Mouse (Mus musculus) kidney, adult 2 months (tissue): ENCODE results near the gene Prrc2a. TPM values are rescaled to one million over a fixed set of nuclear protein-coding genes. Genes with fewer than 3 reads are reported as not detected.
A peak's percentile ranks its signal among the peaks of the same experiment; 100 is the strongest.

Experiments
- DNase-seq: peaks from one replicate; pipeline ENCODE4 v3.0.0; 2021
- H3K27ac ChIP-seq: fragments of 200-500 bp; 2 replicates; pipeline ENCODE4 v1.5.1; 2012; ENCODE audit warnings: low read depth, low read length, control low read depth, inconsistent platforms; ENCODE audit not compliant: insufficient read depth
- H3K27me3 ChIP-seq: fragments of 200-500 bp; replicated peaks from 2 replicates; pipeline ENCODE4 v1.6.1; 2012; ENCODE audit warnings: mild to moderate bottlenecking, moderate library complexity, low read length, inconsistent platforms; ENCODE audit not compliant: control insufficient read depth, insufficient read depth
- H3K36me3 ChIP-seq: fragments of 200-500 bp; 2 replicates; pipeline ENCODE4 v1.6.1; 2012; ENCODE audit warnings: mild to moderate bottlenecking, moderate library complexity, low read length, inconsistent platforms; ENCODE audit not compliant: control insufficient read depth, insufficient read depth
- H3K4me1 ChIP-seq: fragments of 200-500 bp; 2 replicates; pipeline ENCODE4 v1.6.1; 2011; ENCODE audit warnings: low read length; ENCODE audit not compliant: control insufficient read depth, insufficient read depth
- H3K4me3 ChIP-seq: fragments of 200-500 bp; 2 replicates; pipeline ENCODE4 v1.5.1; 2011; ENCODE audit warnings: mild to moderate bottlenecking, low read depth, low read length, control low read depth; ENCODE audit not compliant: insufficient read depth
- CTCF ChIP-seq: fragments of 200-500 bp; conservative IDR thresholded peaks from 2 replicates; pipeline ENCODE4 v1.5.1; 2011; ENCODE audit warnings: low read depth, mild to moderate bottlenecking, control low read depth, low read length, moderate library complexity, mixed read lengths; ENCODE audit not compliant: insufficient read depth, insufficient read length
- POLR2A ChIP-seq: fragments of 200-500 bp; IDR thresholded peaks from one replicate; pipeline ENCODE4 v1.6.1; 2011; ENCODE audit warnings: low read depth, low read length, control low read depth
- WGBS: fragments of 180-500 bp; shearing (Covaris S2); methylation state at CpG from one replicate; pipeline ENCODE4 v1.1.7; 2018; 5-methylcytosine and 5-hydroxymethylcytosine counted together
- polyA plus RNA-seq: library from polyadenylated mRNA; depleted of rRNA; stranded (reverse); fragments of >200 nt; gene quantifications from 2 replicates; pipeline ENCODE4 v1.2.3, GENCODE M21; 2012

Gene Prrc2a
- polyA plus RNA-seq, 1 experiment = 237 TPM

DNA sequence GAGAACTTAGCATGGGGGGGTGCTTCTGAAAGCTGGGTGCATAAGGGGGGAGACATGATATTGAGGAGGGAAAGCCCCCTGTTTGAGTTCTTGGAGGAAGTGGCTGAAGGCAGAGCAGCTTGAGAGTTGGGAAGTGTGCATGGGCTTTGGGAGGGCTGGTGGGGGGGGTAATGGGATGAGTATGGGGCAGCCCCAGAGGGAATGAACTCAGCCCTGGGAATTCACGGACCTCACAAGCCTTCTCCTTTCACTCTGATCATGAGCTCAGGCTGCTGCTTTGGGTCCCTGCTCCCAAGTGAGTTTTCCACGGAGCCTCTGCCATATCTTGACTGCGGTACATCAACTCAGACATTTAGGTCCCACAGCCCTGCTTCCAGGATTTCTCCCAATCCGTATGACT lies 37.7 kb upstream of the Prrc2a start:
- Histone ChIP-seq H3K27ac (no peak overlapping the region), H3K4me1 (no peaks in the 10 kb centered on the region), H3K27me3 (no peaks in the 10 kb centered on the region), H3K4me3 (no peak overlapping the region), H3K36me3 (no peaks in the 10 kb centered on the region)
- TF ChIP-seq POLR2A = no peak
- no peak for TF ChIP-seq CTCF
- DNase-seq = no peak
- 72% methylated on average over 4 of the region's 4 CpGs for whole genome bisulfite sequencing

GRCm38 (mm10) chr17:35201787-35202186 lies 37.1 kb upstream of the Prrc2a start, which contains the start of gene Tnf:
Gene Tnf, minus strand, starts transcription at chr17:35202007.
- peak; percentile 58 for DNase-seq
- TF ChIP-seq POLR2A = no peak
- no peak for TF ChIP-seq CTCF
- no peaks in the 10 kb centered on the region for H3K27me3 ChIP-seq
- peak within 1 kb of the TSS; percentile 11; the same call in 1 of the 2 replicates for H3K4me3 ChIP-seq
- no peak within 1 kb of the TSS for H3K27ac ChIP-seq
- H3K36me3 ChIP-seq = no peaks in the 10 kb centered on the region
- 25% methylated on average over 13 of the region's 13 CpGs for WGBS
- H3K4me1 ChIP-seq = no peaks in the 10 kb centered on the region

GRCm38 (mm10) chr17:35201128-35201527 lies 36.4 kb upstream of the Prrc2a start:
- H3K4me3 ChIP-seq = peak overlapping the region; percentile 11; the same call in 1 of the 2 replicates
- TF ChIP-seq CTCF (no peak), POLR2A (no peak)
- H3K4me1 ChIP-seq = no peaks in the 10 kb centered on the region
- H3K27me3 ChIP-seq = no peaks in the 10 kb centered on the region
- 66% methylated on average over 11 of the region's 11 CpGs for WGBS
- H3K36me3 ChIP-seq = no peaks in the 10 kb centered on the region
- no peak for DNase-seq
- H3K27ac ChIP-seq = no peak overlapping the region

- Histone ChIP-seq H3K36me3 (no peaks in the 10 kb centered on the region), H3K27me3 (no peaks in the 10 kb centered on the region), H3K27ac (no peak overlapping the region), H3K4me3 (no peak overlapping the region), H3K4me1 (no peaks in the 10 kb centered on the region)
- 84% methylated on average over 11 of the region's 11 CpGs for WGBS
- DNase-seq = peak; percentile 18
- TF ChIP-seq POLR2A (no peak), CTCF (no peak)
Observed at GRCm38 (mm10) chr17:35200398-35200797, 35.7 kb upstream of the Prrc2a start.

DNA sequence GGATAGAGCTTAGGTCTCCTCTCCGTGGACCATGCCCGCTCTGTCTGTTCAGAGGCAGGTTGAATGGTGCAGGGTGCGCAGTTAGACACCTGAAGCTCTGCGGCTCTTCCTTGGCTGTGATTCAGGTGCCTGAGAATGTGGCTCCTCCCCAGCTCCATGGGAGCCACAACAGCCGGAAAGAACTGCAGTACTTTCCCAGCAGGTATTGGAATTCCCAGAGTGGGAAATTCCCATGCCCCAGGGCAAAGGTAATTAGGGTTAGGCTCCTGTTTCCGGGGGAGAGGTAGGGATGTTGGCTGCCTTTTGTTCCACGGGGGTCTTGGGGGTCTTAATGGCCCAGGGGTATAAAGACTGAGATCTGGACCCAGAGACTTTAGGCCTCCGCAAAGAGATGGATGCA lies 34.2 kb upstream of the Prrc2a start:
- H3K36me3 ChIP-seq = no peaks in the 10 kb centered on the region
- 49% methylated on average over 8 of the region's 8 CpGs for WGBS
- no peaks in the 10 kb centered on the region for H3K27me3 ChIP-seq
- H3K4me1 ChIP-seq = no peaks in the 10 kb centered on the region
- H3K27ac ChIP-seq = no peak overlapping the region
- DNase-seq = no peak
- no peak overlapping the region for H3K4me3 ChIP-seq
- TF ChIP-seq CTCF = no peak
- no peak for TF ChIP-seq POLR2A

DNA sequence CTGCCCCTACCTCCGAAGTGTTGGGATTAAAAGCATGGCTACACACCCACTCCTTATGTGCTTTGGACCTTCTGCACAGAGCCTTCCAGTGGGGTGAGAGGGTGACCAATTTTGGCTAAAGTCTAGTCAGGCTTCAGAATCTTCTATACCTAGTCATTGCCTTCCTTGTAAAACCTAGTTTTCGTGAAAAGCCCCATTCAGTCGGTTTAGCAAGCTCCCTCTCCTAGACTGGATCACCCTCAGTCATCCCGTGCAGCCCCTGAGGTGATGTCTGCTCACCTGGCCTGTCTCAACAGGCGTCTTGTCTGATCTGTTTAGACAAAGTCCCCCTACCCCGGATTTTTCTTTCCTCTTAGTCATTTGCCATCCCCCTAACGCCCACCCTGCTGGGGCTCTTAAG lies 33.3 kb upstream of the Prrc2a start:
- TF ChIP-seq CTCF (no peak), POLR2A (no peak)
- no peak overlapping the region for H3K27ac ChIP-seq
- WGBS = 81% methylated on average over 7 of the region's 7 CpGs
- no peaks in the 10 kb centered on the region for H3K4me1 ChIP-seq
- DNase-seq = no peak
- no peaks in the 10 kb centered on the region for H3K27me3 ChIP-seq
- H3K4me3 ChIP-seq = no peak overlapping the region
- H3K36me3 ChIP-seq = no peaks in the 10 kb centered on the region

DNA sequence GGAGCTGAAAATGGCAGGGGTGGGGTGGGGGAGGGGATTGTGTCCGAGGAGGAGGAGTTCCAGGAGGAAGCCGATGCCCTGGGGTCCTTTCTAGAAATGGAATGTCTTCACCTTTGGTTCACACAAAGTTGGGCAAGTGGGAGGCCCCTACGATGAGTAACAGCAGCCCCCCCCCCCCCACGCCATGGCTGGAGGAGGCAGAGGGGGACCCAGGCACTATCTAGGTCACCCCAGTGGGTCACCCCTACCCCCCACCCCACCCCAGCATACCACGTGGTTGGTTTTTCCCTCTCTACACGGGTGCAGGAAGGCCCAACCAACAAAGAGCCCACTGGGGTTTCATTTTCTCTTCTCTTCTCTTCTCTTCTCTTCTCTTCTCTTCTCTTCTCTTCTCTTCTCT lies 32.4 kb upstream of the Prrc2a start:
- no peaks in the 10 kb centered on the region for H3K36me3 ChIP-seq
- WGBS = 58% methylated on average over 6 of the region's 6 CpGs
- no peak overlapping the region for H3K27ac ChIP-seq
- no peaks in the 10 kb centered on the region for H3K27me3 ChIP-seq
- no peak for DNase-seq
- no peaks in the 10 kb centered on the region for H3K4me1 ChIP-seq
- no peak for TF ChIP-seq POLR2A
- TF ChIP-seq CTCF = no peak
- no peak overlapping the region for H3K4me3 ChIP-seq

GRCm38 (mm10) chr17:35196321-35196641 lies 31.6 kb upstream of the Prrc2a start:
- no peaks in the 10 kb centered on the region for H3K27me3 ChIP-seq
- no peak overlapping the region for H3K27ac ChIP-seq
- no peak for DNase-seq
- no peaks in the 10 kb centered on the region for H3K4me1 ChIP-seq
- TF ChIP-seq POLR2A = no peak
- TF ChIP-seq CTCF = no peak
- WGBS = 38% methylated on average over 9 of the region's 9 CpGs
- no peaks in the 10 kb centered on the region for H3K36me3 ChIP-seq
- peak overlapping the region; percentile 54; the same call in 1 of the 2 replicates for H3K4me3 ChIP-seq
